Mouse (Mus musculus) kidney, embryonic 16.5 days (tissue): ENCODE data around the gene Tktl1. TPM values are rescaled to one million over a fixed set of nuclear protein-coding genes. Genes with fewer than 3 reads are reported as not detected.
A peak's percentile ranks its signal among the peaks of the same experiment; 100 is the strongest.

Experiments
- ATAC-seq: fragments of 200-750 bp; cut with Nextera tagmentation; 2 replicates; pipeline ENCODE4 v1.8.0; 2017; ENCODE audit warnings: moderate TSS enrichment; ENCODE audit not compliant: low FRiP score, low TSS enrichment
- H3K27ac ChIP-seq: fragments of 300-500 bp; sonication (generic); 2 replicates; pipeline ENCODE4 v1.5.1; 2014; ENCODE audit warnings: low read length
- H3K27me3 ChIP-seq: fragments of 300-500 bp; sonication (generic); 2 replicates; pipeline ENCODE4 v1.6.1; 2014; ENCODE audit warnings: low read length, control low read depth, mixed read lengths; ENCODE audit not compliant: insufficient read depth
- H3K36me3 ChIP-seq: fragments of 300-500 bp; sonication (generic); 2 replicates; pipeline ENCODE4 v1.6.1; 2014; ENCODE audit warnings: low read length, control low read depth, mixed read lengths; ENCODE audit not compliant: insufficient read depth
- H3K4me1 ChIP-seq: fragments of 300-500 bp; sonication (generic); 2 replicates; pipeline ENCODE4 v1.6.1; 2014; ENCODE audit warnings: low read length, control low read depth, mixed read lengths; ENCODE audit not compliant: insufficient read depth
- H3K4me2 ChIP-seq: fragments of 300-500 bp; sonication (generic); replicated peaks from 2 replicates; pipeline ENCODE4 v1.6.1; 2014; ENCODE audit warnings: low read depth, low read length
- H3K4me3 ChIP-seq: fragments of 300-500 bp; sonication (generic); 2 replicates; pipeline ENCODE4 v1.5.1; 2014; ENCODE audit warnings: mild to moderate bottlenecking, low read length
- H3K9ac ChIP-seq: fragments of 300-500 bp; sonication (generic); replicated peaks from 2 replicates; pipeline ENCODE4 v1.6.1; 2014; ENCODE audit warnings: low read length
- H3K9me3 ChIP-seq: fragments of 300-500 bp; sonication (generic); 2 replicates; pipeline ENCODE4 v1.6.1; 2016; ENCODE audit warnings: low read length, control low read depth
- WGBS: fragments of 180-500 bp; shearing (Covaris S2); extraction: QIAGEN DNeasy Blood & Tissue Kit; methylation state at CpG from one replicate; pipeline ENCODE4 v1.1.7; 2014; 5-methylcytosine and 5-hydroxymethylcytosine counted together
- polyA plus RNA-seq: library from polyadenylated mRNA; unstranded; fragments of >200 nt; fragmentation: Nextera tagmentation; extraction: Ambion mirVana; gene quantifications from 2 replicates; pipeline ENCODE4 v1.2.1, GENCODE M21; 2015

Gene Tktl1
- polyA plus RNA-seq, 1 experiment from 2014 or later = 0.06 TPM

GRCm38 (mm10) chrX:74243396-74243795 is 66.3 kb downstream of the Tktl1 start:
- Histone ChIP-seq H3K27ac (no peak overlapping the region), H3K9ac (peak overlapping the region; percentile 78), H3K4me3 (peak overlapping the region; percentile 60), H3K36me3 (peaks cover 41% of the 10 kb centered on the region), H3K27me3 (no peaks in the 10 kb centered on the region; the same call in 1 of the 2 replicates), H3K4me1 (peaks cover 8% of the 10 kb centered on the region), H3K4me2 (peak overlapping the region; percentile 56), H3K9me3 (no peaks in the 10 kb centered on the region)
- WGBS = 82% methylated on average over 2 of the region's 2 CpGs
- ATAC-seq = no peak

DNA sequence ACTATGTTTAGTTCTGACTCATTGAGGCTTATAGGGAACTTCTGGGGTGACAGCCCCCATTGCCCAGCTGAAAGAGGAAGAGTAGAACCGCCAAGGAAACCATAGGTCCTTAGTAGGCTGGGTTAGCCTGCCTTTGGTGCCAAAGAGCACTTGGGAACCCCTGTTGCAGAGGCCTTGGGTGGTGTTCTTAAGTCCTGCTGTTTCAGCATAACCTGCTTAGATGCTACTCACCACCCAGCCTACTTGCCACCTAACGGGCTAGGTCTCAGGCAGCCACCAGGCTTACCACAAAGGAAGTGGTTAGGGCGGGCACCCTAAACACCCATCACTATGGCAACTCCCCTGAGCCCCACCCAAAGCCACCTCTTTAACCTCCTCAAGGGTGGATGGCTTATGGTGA is 66.7 kb downstream of the Tktl1 start:
- peaks cover 8% of the 10 kb centered on the region for H3K4me1 ChIP-seq
- WGBS = 59% methylated on average over 3 of the region's 3 CpGs
- no peak for ATAC-seq
- peaks cover 38% of the 10 kb centered on the region for H3K36me3 ChIP-seq
- no peaks in the 10 kb centered on the region for H3K9me3 ChIP-seq
- peak overlapping the region; percentile 60 for H3K4me3 ChIP-seq
- peak overlapping the region; percentile 15; the same call in 1 of the 2 replicates for H3K27ac ChIP-seq
- H3K9ac ChIP-seq = peak overlapping the region; percentile 78
- peak overlapping the region; percentile 56 for H3K4me2 ChIP-seq
- H3K27me3 ChIP-seq = no peaks in the 10 kb centered on the region; the same call in 1 of the 2 replicates

DNA sequence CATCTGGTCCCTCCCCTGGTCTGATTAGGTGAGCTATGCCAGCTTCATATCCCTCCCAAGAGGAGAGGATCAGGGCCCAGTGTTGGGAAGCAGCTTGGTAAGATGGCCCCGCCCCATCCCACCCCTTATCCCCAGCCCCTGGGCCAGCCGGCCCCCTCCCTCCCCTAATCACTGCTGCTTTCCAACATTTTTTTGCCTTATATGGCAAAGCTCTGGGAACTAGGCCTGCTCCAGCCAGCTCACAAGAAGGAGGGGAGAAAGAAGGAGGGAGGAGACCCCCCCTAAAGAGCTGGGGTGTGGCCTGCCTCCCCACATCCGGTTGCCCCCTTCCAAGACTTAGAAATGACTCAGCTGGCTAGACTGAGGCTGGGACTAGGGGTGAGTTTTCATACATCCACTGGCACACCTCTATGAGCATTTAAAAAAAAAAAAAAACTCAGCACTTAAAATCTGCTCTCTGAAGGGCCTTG is 67.6 kb downstream of the Tktl1 start:
- peak overlapping the region; percentile 78 for H3K9ac ChIP-seq
- no peaks in the 10 kb centered on the region for H3K9me3 ChIP-seq
- peak; percentile 46 for ATAC-seq

DNA sequence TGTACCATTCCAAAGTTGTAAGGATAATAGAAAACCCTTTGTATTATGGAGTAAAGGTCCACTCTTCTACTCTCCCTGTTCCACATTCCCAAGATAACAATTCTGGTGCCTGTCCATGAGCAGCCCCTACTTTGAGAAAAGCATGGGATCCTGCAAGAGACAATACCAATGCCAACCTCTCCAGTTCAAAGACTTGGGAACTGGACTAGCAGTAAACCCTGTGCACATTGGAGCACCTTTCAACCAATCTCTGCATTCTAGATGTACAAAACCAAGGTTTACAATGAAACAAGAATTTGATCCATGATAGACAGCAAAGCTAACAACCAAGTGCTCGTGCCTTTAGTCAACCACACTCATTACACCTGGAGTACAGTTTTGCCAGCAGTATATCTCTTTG is 68.0 kb downstream of the Tktl1 start:
- WGBS = 32% methylated on average over 1 of the region's 1 CpGs
- ATAC-seq = no peak
- Histone ChIP-seq H3K36me3 (peaks cover 26% of the 10 kb centered on the region), H3K9ac (peak overlapping the region; percentile 78), H3K4me1 (peaks cover 8% of the 10 kb centered on the region), H3K9me3 (no peaks in the 10 kb centered on the region), H3K4me3 (peak overlapping the region; percentile 60), H3K4me2 (peak overlapping the region; percentile 56), H3K27ac (peak overlapping the region; percentile 85), H3K27me3 (no peaks in the 10 kb centered on the region; the same call in 1 of the 2 replicates)

More for the DNA sequence above, 67.6 kb downstream of the Tktl1 start:
- WGBS = 37% methylated on average over 3 of the region's 3 CpGs
- Histone ChIP-seq H3K27me3 (no peaks in the 10 kb centered on the region; the same call in 1 of the 2 replicates), H3K4me3 (peak overlapping the region; percentile 60), H3K4me2 (peak overlapping the region; percentile 56), H3K27ac (peak overlapping the region; percentile 85), H3K4me1 (peaks cover 8% of the 10 kb centered on the region), H3K36me3 (peaks cover 30% of the 10 kb centered on the region)

DNA sequence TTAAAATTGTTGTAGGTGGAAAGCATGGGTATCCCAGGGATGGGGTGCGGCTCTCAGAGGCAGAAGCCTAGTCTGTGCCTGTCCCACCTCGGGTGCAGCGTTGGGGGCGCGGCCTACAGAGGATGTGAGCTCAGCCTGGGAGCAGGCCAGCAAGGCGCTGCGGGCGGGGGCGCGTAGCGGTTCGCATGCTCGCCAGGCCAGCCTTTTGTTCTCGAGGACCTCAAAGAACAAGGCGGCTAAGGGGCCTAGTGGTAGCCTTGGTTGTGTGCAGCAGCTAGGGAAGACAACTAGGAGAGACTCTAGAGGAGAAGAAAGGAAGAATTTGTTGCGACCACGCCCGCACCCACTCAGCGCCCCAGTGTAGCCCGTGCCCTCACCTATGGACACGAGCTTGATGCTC is 68.6 kb downstream of the Tktl1 start:
- Histone ChIP-seq H3K27ac (peak overlapping the region; percentile 85), H3K36me3 (peaks cover 21% of the 10 kb centered on the region)
- WGBS = 25% methylated on average over 21 of the region's 21 CpGs

DNA sequence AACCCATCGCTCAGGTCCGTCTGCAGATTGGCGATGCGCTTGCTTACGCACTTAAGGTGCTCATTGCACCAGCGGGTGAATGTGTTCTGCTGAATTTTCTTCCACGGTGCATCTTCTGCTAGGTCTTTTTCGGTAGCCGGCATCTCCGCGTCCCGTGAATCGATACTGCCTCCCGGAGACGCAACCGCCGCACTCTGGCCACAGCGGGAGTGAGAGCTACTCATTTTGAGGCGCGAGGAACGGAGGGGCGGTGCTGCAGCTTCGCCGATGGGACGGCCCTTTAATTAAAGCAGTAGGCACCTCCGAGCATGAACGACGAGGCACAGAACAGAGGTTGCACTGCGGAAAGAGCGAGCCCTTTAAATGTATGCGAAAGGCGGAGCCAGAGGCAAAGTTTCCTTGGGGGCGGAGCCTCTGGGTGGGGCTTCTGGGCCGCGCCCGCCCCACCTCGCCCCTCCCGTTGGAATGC is 69.2 kb downstream of the Tktl1 start:
- peak; percentile 88 for ATAC-seq
- 18% methylated on average over 34 of the region's 38 CpGs for WGBS
- peaks cover 8% of the 10 kb centered on the region for H3K4me1 ChIP-seq
- peaks cover 16% of the 10 kb centered on the region for H3K36me3 ChIP-seq
- H3K27me3 ChIP-seq = no peaks in the 10 kb centered on the region; the same call in 1 of the 2 replicates
- H3K4me3 ChIP-seq = peak overlapping the region; percentile 60
- H3K4me2 ChIP-seq = peak overlapping the region; percentile 56
- peak overlapping the region; percentile 78 for H3K9ac ChIP-seq
- H3K27ac ChIP-seq = peak overlapping the region; percentile 92
- H3K9me3 ChIP-seq = no peaks in the 10 kb centered on the region

More for the DNA sequence above, 68.6 kb downstream of the Tktl1 start:
- H3K9ac ChIP-seq = peak overlapping the region; percentile 78
- peaks cover 8% of the 10 kb centered on the region for H3K4me1 ChIP-seq
- no peaks in the 10 kb centered on the region; the same call in 1 of the 2 replicates for H3K27me3 ChIP-seq
- peak overlapping the region; percentile 56 for H3K4me2 ChIP-seq
- H3K9me3 ChIP-seq = no peaks in the 10 kb centered on the region
- peak overlapping the region; percentile 60 for H3K4me3 ChIP-seq
- peak; percentile 52 for ATAC-seq

- Histone ChIP-seq H3K36me3 (peaks cover 11% of the 10 kb centered on the region), H3K27ac (peak overlapping the region; percentile 92), H3K4me2 (peak overlapping the region; percentile 51), H3K27me3 (no peaks in the 10 kb centered on the region; the same call in 1 of the 2 replicates), H3K9me3 (no peaks in the 10 kb centered on the region), H3K4me1 (peaks cover 8% of the 10 kb centered on the region), H3K9ac (peak overlapping the region; percentile 58), H3K4me3 (peak overlapping the region; percentile 60)
- WGBS = 27% methylated on average over 13 of the region's 15 CpGs
- ATAC-seq = peak; percentile 50
These were observed 69.6 kb downstream of the Tktl1 start for GRCm38 (mm10) chrX:74246693-74247092.

GRCm38 (mm10) chrX:74248651-74249050 is 71.6 kb downstream of the Tktl1 start:
- Histone ChIP-seq H3K9ac (peak overlapping the region; percentile 69; the same call in 1 of the 2 replicates), H3K9me3 (no peaks in the 10 kb centered on the region), H3K27ac (peak overlapping the region; percentile 76), H3K4me3 (peak overlapping the region; percentile 51), H3K4me2 (peak overlapping the region; percentile 58), H3K36me3 (no peaks in the 10 kb centered on the region), H3K27me3 (no peaks in the 10 kb centered on the region; the same call in 1 of the 2 replicates), H3K4me1 (peaks cover 4% of the 10 kb centered on the region)
- 17% methylated on average over 3 of the region's 3 CpGs for WGBS
- peak; percentile 39 for ATAC-seq

DNA sequence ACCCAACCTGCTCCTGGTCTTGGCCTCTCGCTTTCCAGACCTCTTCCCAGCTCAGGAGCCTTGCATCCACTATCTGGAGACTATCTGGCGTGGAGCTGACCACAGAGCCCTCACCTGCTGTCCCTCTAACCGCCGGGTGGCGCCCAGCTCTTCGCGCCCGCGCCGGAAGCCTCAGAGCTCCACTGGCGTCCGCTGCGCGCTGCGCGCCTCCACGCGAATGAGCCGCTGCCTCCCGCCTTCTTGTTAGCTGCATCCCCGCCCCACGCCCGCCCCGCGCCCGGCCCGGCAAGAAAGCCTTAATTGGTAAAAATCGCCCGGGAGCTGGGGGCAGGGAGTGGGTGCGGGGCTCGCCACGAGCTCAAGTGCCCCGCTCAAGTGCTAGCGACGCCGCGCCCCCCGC is 72.6 kb downstream of the Tktl1 start, which contains the start of gene Flna:
Gene Flna (minus strand): TSS at position 206 of the 400 bp plus-strand sequence.
- 21% methylated on average over 34 of the region's 38 CpGs for WGBS

More for the DNA sequence above, 72.6 kb downstream of the Tktl1 start, which contains the start of gene Flna:
- H3K9me3 ChIP-seq = no peaks in the 10 kb centered on the region
- peak within 1 kb of the TSS; percentile 51 for H3K4me3 ChIP-seq
- no peaks in the 10 kb centered on the region; the same call in 1 of the 2 replicates for H3K27me3 ChIP-seq
- no peaks in the 10 kb centered on the region for H3K4me1 ChIP-seq
- H3K9ac ChIP-seq = peak within 1 kb of the TSS; percentile 69
- peak within 1 kb of the TSS; percentile 58 for H3K4me2 ChIP-seq
- H3K27ac ChIP-seq = peak within 1 kb of the TSS; percentile 76
- ATAC-seq = no peak
- H3K36me3 ChIP-seq = no peaks in the 10 kb centered on the region
